Mouse (Mus musculus): ENCODE results near the gene Hvcn1. TPM values are rescaled to one million over a fixed set of nuclear protein-coding genes. Genes with fewer than 3 reads are reported as not detected.
"Not testable (repeated sequence)": the region's sequence is repeated elsewhere in the genome, so short reads cannot be mapped to it uniquely, and the experiment has no call there.

Gene Hvcn1
- polyA plus RNA-seq, 1 experiment from 2014 or later = 6.0 TPM

DNA sequence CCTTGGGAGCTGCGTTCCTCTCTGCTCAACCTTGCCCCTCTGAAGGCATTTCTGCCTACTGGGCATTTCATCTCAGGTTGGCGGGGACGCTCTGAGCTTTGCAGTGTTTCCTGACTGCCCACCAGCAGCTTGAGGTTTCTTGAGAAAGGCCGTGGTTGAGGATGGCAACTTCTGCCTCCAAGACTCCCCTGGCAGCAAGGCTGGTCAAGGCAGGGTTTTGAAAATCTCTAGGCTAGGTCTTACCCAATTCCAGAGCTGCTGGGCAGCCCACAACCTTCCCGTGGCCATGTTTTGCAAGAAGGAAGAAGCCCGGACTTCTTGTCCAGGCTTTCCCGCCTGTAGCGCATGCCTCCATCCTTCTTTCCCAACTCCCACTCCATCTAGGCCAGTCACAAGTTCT lies 4.3 kb downstream of the Hvcn1 start:
- WGBS = 93% methylated on average over 8 of the region's 8 CpGs
- no peak overlapping the region for H3K27ac ChIP-seq (replicated peaks; ENCODE audit: low read depth, low read length)
- no peak overlapping the region for H3K9ac ChIP-seq (ENCODE audit: low read length)
- no peaks in the 10 kb centered on the region for H3K27me3 ChIP-seq (ENCODE audit: control insufficient read depth, insufficient read depth, low read length)
- no peaks in the 10 kb centered on the region for H3K9me3 ChIP-seq (ENCODE audit: control insufficient read depth, low read length)
- no peak overlapping the region for H3K4me3 ChIP-seq (ENCODE audit: low read depth, low read length)
- no peak overlapping the region for H3K4me2 ChIP-seq (ENCODE audit: low read depth, severe bottlenecking)
- no peak for DNase-seq (ENCODE audit: low spot score)
- H3K4me1 ChIP-seq (ENCODE audit: control insufficient read depth, insufficient read depth, low read length) = peaks cover 15% of the 10 kb centered on the region
- H3K36me3 ChIP-seq (ENCODE audit: control insufficient read depth, insufficient read depth, low read length) = no peaks in the 10 kb centered on the region
- ATAC-seq (ENCODE audit: insufficient number of reproducible peaks, low FRiP score, low TSS enrichment, low read depth) = no peak

DNA sequence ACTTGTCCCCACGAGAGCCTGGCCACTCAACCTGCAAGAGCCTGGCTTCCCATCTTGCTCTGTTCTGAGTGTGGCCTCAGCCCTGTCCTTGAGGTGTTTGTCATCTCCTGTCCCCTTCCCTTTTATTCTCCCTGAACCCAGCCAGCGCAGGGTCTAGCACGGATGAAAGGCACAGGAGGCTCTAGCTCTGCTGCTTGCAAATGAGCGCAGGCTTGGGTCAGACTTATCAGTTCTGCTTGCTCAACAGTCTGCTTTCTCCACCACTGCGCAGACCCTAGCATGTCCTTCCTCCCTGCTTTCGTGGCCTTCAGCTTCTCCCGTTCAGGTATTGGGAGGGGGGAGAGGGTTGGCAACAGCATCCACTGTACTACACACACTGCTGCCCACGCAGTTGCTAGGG lies 5.5 kb downstream of the Hvcn1 start:
- ATAC-seq (ENCODE audit: insufficient number of reproducible peaks, low FRiP score, low TSS enrichment, low read depth) (no peak), DNase-seq (ENCODE audit: low spot score) (no peak)
- Histone ChIP-seq H3K9ac (ENCODE audit: low read length) (no peak overlapping the region), H3K27me3 (ENCODE audit: control insufficient read depth, insufficient read depth, low read length) (no peaks in the 10 kb centered on the region), H3K27ac (replicated peaks; ENCODE audit: low read depth, low read length) (no peak overlapping the region), H3K9me3 (ENCODE audit: control insufficient read depth, low read length) (no peaks in the 10 kb centered on the region), H3K4me2 (ENCODE audit: low read depth, severe bottlenecking) (no peak overlapping the region), H3K36me3 (ENCODE audit: control insufficient read depth, insufficient read depth, low read length) (no peaks in the 10 kb centered on the region), H3K4me1 (ENCODE audit: control insufficient read depth, insufficient read depth, low read length) (peaks cover 15% of the 10 kb centered on the region), H3K4me3 (ENCODE audit: low read depth, low read length) (no peak overlapping the region)
- 93% methylated on average over 8 of the region's 8 CpGs for WGBS

DNA sequence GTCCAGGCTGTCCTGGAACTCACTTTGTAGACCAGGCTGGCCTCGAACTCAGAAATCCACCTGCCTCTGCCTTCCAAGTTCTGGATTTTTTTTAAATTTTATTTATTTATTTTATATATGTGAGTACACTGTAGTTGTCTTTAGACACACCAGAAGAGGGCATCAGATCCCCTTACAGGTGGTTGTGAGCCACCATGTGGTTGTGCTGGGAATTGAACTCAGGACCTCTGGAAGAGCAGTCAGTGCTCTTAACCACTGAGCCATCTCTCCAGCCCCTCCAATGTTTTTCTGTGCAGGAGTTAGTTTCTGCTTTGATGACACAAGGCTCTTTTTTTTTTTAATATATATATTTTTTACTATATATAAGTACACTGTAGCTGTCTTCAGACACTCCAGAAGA lies 6.2 kb downstream of the Hvcn1 start:
- WGBS = 97% methylated on average over 1 of the region's 1 CpGs
- not testable (repeated sequence) for H3K27me3 ChIP-seq (ENCODE audit: control insufficient read depth, insufficient read depth, low read length); H3K27ac ChIP-seq (replicated peaks; ENCODE audit: low read depth, low read length); DNase-seq (ENCODE audit: low spot score); H3K4me3 ChIP-seq (ENCODE audit: low read depth, low read length); H3K36me3 ChIP-seq (ENCODE audit: control insufficient read depth, insufficient read depth, low read length); H3K9ac ChIP-seq (ENCODE audit: low read length); H3K9me3 ChIP-seq (ENCODE audit: control insufficient read depth, low read length); H3K4me2 ChIP-seq (ENCODE audit: low read depth, severe bottlenecking); ATAC-seq (ENCODE audit: insufficient number of reproducible peaks, low FRiP score, low TSS enrichment, low read depth)
- peaks cover 15% of the 10 kb centered on the region for H3K4me1 ChIP-seq (ENCODE audit: control insufficient read depth, insufficient read depth, low read length)

GRCm38 (mm10) chr5:122213861-122214260 lies 7.3 kb downstream of the Hvcn1 start:
- DNase-seq (ENCODE audit: low spot score) = no peak
- Histone ChIP-seq H3K27ac (replicated peaks; ENCODE audit: low read depth, low read length) (no peak overlapping the region), H3K4me3 (ENCODE audit: low read depth, low read length) (no peak overlapping the region), H3K36me3 (ENCODE audit: control insufficient read depth, insufficient read depth, low read length) (no peaks in the 10 kb centered on the region), H3K27me3 (ENCODE audit: control insufficient read depth, insufficient read depth, low read length) (no peaks in the 10 kb centered on the region), H3K9ac (ENCODE audit: low read length) (no peak overlapping the region), H3K4me1 (ENCODE audit: control insufficient read depth, insufficient read depth, low read length) (peaks cover 14% of the 10 kb centered on the region), H3K9me3 (ENCODE audit: control insufficient read depth, low read length) (no peaks in the 10 kb centered on the region), H3K4me2 (ENCODE audit: low read depth, severe bottlenecking) (no peak overlapping the region)
- ATAC-seq (ENCODE audit: insufficient number of reproducible peaks, low FRiP score, low TSS enrichment, low read depth) = no peak
- WGBS = 81% methylated on average over 6 of the region's 6 CpGs

DNA sequence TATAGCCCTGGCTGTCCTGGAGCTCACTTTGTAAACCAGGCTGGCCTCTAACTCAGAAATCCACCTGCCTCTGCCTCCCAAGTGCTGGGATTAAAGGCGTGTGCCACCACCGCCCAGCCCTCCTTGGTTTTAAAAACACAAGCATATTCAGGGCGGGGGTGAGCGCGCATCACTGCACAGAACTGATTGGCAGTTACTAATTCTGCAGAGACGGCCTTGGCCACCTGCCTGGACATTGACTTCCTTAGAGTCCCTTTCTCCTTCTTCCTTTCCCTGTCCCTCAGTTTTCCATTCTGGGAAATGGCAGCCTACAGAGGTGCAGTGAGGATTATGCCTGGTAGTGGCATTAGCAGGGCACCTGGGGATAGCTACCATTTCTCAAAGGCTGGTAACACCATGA lies 11.0 kb downstream of the Hvcn1 start:
- no peaks in the 10 kb centered on the region for H3K36me3 ChIP-seq (ENCODE audit: control insufficient read depth, insufficient read depth, low read length)
- DNase-seq (ENCODE audit: low spot score) = no peak
- H3K4me3 ChIP-seq (ENCODE audit: low read depth, low read length) = no peak overlapping the region
- ATAC-seq (ENCODE audit: insufficient number of reproducible peaks, low FRiP score, low TSS enrichment, low read depth) = no peak
- 88% methylated on average over 6 of the region's 6 CpGs for WGBS
- H3K4me1 ChIP-seq (ENCODE audit: control insufficient read depth, insufficient read depth, low read length) = peaks cover 5% of the 10 kb centered on the region; the same call in 1 of the 2 replicates
- no peak overlapping the region for H3K27ac ChIP-seq (replicated peaks; ENCODE audit: low read depth, low read length)
- no peaks in the 10 kb centered on the region for H3K9me3 ChIP-seq (ENCODE audit: control insufficient read depth, low read length)
- H3K4me2 ChIP-seq (ENCODE audit: low read depth, severe bottlenecking) = no peak overlapping the region
- H3K27me3 ChIP-seq (ENCODE audit: control insufficient read depth, insufficient read depth, low read length) = no peaks in the 10 kb centered on the region
- no peak overlapping the region for H3K9ac ChIP-seq (ENCODE audit: low read length)

DNA sequence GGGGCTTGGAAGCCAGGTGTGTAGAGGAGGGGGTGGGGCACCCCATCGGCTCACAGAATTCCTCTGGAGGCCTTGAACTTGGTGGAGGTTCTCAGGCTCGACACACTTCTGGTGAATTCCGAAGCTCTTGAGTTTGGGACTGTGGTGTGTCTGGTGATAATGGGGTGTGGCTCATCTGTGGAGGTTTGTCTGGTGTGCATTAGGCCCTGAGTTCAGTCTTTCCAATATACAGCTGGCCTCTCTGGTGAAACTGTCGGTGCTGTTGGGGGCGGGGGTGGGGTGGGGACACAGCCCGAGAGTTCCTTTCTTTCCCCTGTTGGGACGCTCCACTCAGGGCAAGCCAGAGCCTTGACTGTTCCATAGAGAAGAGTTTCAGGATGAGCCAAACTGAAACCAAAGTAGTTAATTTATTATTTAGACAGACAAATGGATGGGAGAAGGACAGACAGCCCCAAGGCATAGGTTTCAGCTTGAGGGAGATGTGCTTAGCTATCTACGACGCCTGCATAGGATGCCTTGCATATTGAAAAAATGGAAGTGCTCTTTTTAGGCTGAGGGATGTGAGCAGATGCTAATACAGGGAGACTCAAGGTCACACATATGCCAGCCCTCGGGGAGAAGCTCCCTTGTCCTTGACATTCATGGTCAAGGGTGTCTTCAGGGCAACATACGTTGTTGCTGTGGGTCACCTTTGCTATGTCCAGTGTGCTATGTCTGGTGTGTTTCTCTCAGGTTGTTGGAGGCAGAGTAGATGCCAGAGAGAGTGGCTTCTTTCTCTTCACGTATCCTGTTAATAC lies 11.7 kb downstream of the Hvcn1 start:
- Histone ChIP-seq H3K9ac (ENCODE audit: low read length) (no peak overlapping the region), H3K4me3 (ENCODE audit: low read depth, low read length) (no peak overlapping the region), H3K9me3 (ENCODE audit: control insufficient read depth, low read length) (no peaks in the 10 kb centered on the region), H3K4me1 (ENCODE audit: control insufficient read depth, insufficient read depth, low read length) (peaks cover 5% of the 10 kb centered on the region; the same call in 1 of the 2 replicates), H3K36me3 (ENCODE audit: control insufficient read depth, insufficient read depth, low read length) (no peaks in the 10 kb centered on the region), H3K27me3 (ENCODE audit: control insufficient read depth, insufficient read depth, low read length) (no peaks in the 10 kb centered on the region), H3K4me2 (ENCODE audit: low read depth, severe bottlenecking) (no peak overlapping the region), H3K27ac (replicated peaks; ENCODE audit: low read depth, low read length) (no peak overlapping the region)
- 90% methylated on average over 12 of the region's 12 CpGs for whole genome bisulfite sequencing
- DNase-seq (ENCODE audit: low spot score) (no peak), ATAC-seq (ENCODE audit: insufficient number of reproducible peaks, low FRiP score, low TSS enrichment, low read depth) (no peak)

- H3K4me2 ChIP-seq (ENCODE audit: low read depth, severe bottlenecking) = no peak overlapping the region
- no peak overlapping the region for H3K4me3 ChIP-seq (ENCODE audit: low read depth, low read length)
- no peaks in the 10 kb centered on the region for H3K9me3 ChIP-seq (ENCODE audit: control insufficient read depth, low read length)
- no peaks in the 10 kb centered on the region for H3K27me3 ChIP-seq (ENCODE audit: control insufficient read depth, insufficient read depth, low read length)
- peaks cover 5% of the 10 kb centered on the region; the same call in 1 of the 2 replicates for H3K4me1 ChIP-seq (ENCODE audit: control insufficient read depth, insufficient read depth, low read length)
- no peaks in the 10 kb centered on the region for H3K36me3 ChIP-seq (ENCODE audit: control insufficient read depth, insufficient read depth, low read length)
- H3K9ac ChIP-seq (ENCODE audit: low read length) = no peak overlapping the region
- no peak overlapping the region for H3K27ac ChIP-seq (replicated peaks; ENCODE audit: low read depth, low read length)
- DNase-seq (ENCODE audit: low spot score) = no peak
- no peak for ATAC-seq (ENCODE audit: insufficient number of reproducible peaks, low FRiP score, low TSS enrichment, low read depth)
- 82% methylated on average over 7 of the region's 7 CpGs for WGBS
Observed at GRCm38 (mm10) chr5:122218928-122219327, 12.3 kb downstream of the Hvcn1 start.

DNA sequence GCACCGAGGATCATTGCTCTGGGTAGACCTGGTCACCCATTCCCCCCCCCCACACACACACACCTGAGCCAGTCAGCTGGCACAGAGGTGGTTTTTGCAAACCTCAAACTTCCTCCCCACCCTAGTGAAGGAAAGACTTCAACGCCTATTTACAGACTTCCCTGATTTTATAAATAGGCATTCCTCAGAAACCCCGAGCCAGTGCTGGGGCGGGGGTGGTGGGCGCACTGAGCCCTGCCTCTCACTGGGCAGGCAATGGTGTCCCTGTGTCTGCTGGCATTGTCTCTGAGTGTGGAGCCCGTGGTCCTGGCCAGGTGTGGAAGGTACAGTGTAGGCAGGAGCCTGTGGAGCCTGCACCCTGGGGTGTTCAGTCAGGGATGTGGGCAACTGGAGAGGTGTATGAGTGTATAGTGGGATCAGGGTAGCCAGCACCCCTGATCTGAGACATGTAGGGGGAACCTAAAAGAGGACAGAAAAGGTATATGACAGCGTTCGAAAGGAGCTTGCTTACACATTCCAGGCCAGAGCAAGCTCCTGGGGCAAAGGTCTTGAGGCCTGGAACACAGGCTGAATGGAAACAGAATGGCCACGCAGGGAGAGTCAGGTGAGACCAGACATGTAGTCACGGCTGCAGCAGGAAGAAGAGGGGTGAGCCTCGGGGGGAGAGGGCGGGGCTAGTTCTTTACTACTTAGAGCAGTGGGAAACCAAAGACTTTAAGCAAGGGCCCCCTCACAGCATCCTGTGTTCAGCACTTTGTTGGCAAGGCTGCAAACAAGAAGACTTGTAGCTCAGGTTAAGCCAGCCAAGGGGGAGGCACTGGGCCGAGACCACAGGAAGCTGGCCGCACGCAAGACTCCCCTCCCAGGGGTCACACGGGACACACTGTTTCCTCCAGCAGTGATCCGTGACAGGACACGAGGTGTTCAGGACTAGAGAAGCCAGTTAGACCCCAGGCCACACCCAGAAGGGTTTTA lies 13.3 kb downstream of the Hvcn1 start:
- Histone ChIP-seq H3K27ac (replicated peaks; ENCODE audit: low read depth, low read length) (no peak overlapping the region), H3K4me3 (ENCODE audit: low read depth, low read length) (no peak overlapping the region), H3K4me2 (ENCODE audit: low read depth, severe bottlenecking) (no peak overlapping the region), H3K9ac (ENCODE audit: low read length) (no peak overlapping the region), H3K36me3 (ENCODE audit: control insufficient read depth, insufficient read depth, low read length) (no peaks in the 10 kb centered on the region), H3K9me3 (ENCODE audit: control insufficient read depth, low read length) (no peaks in the 10 kb centered on the region), H3K27me3 (ENCODE audit: control insufficient read depth, insufficient read depth, low read length) (no peaks in the 10 kb centered on the region), H3K4me1 (ENCODE audit: control insufficient read depth, insufficient read depth, low read length) (peaks cover 5% of the 10 kb centered on the region; the same call in 1 of the 2 replicates)
- ATAC-seq (ENCODE audit: insufficient number of reproducible peaks, low FRiP score, low TSS enrichment, low read depth) (no peak), DNase-seq (ENCODE audit: low spot score) (no peak)
- 66% methylated on average over 18 of the region's 18 CpGs for WGBS

All from limb, embryonic 11.5 days (tissue).